Mouse (Mus musculus): ENCODE measurements around the gene Krtap6-1. TPM values are rescaled to one million over a fixed set of nuclear protein-coding genes. Genes with fewer than 3 reads are reported as not detected.

Gene Krtap6-1
- not detected in 2 replicates for polyA plus RNA-seq (2012; rRNA removed; ENCODE audit: low replicate concordance)

DNA sequence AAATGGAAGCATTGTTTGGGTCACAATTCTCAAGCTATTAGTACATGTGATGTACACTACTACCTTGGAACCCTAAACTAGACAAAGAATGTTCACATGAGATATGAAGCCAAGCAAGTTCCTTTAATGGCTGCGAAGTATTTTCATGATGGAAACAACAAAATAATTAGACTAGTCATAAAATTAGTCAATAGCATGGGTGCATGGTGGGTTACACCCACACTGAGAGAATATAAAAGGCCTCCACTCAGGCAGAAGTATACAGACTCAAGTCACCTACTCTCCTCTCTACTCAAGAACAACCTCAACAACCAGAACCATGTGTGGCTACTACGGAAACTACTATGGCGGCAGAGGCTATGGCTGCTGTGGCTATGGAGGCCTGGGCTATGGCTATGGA is at the start of gene Krtap6-1:
Gene Krtap6-1, plus strand, starts transcription at position 301 of the 400 bp plus-strand sequence.

DNA sequence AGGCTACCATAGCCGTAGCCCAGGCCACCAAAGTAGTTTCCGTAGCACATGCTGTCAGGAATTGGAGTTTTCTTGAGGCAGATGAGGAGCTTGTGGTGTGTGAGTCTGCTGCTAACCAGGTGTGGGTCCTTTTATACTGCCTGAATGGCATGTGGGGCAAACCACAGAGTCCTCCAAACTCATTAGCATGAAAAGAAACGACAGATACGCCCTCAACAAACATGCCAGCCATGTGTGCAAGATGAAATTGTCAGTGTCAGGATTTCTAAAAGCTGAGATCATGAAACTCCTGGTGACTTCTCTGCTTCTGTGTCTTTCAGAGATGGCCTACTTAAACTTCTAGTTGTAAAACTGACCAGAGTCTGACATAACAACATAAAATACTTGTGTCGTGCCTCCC is 20.8 kb upstream of the Krtap6-1 start, which contains the start of gene Krtap22-2:
Gene Krtap22-2, minus strand, starts transcription at position 101 of the 400 bp plus-strand sequence.

DNA sequence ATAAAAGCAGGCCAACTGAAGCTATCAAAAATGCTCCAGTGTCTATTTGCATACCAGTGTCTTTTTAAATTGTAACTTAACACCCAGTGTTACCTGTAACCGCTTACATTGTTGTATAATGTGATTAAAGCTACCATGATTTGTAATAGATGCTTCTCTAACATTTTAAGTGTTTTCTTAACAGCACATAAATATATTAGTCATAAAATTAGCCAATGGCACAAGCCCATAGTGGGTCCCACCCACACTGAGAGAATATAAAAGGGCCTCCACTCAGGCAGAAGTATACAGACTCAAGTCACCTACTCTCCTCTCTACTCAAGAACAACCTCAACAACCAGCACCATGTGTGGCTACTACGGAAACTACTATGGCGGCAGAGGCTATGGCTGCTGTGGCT is 16.5 kb upstream of the Krtap6-1 start, which contains the start of gene Gm10229:
Gene Gm10229, plus strand, starts transcription at position 301 of the 400 bp plus-strand sequence.

GRCm38 (mm10) chr16:89041372-89041771 is 9.9 kb downstream of the Krtap6-1 start, which contains the start of gene Gm10228:
Gene Gm10228 (minus strand): TSS chr16:89041472.

GRCm38 (mm10) chr16:89047783-89048182 is 16.3 kb downstream of the Krtap6-1 start, which contains the start of gene Krtap6-5:
Gene Krtap6-5 (minus strand): TSS chr16:89047883.

DNA sequence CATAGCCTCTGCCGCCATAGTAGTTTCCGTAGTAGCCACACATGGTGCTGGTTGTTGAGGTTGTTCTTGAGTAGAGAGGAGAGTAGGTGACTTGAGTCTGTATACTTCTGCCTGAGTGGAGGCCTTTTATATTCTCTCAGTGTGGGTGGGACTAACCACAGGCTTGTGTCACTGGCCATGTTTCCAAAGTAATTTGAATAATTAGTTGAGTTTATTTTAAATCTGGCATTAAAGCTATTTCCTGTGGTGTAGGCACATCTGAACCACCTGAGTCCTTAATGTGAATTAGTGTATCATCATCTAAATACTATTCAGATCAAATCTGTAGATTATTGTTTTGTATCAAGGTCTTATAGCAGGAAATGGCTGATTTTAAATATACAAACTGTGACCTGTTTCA is 32.4 kb downstream of the Krtap6-1 start, which contains the start of gene 1110025L11Rik:
Gene 1110025L11Rik, minus strand, starts transcription at position 101 of the 400 bp plus-strand sequence.

Other genes starting within 250 kb of the Krtap6-1 start
- not detected in 2 replicates for gene Gm20741, start 219.5 kb upstream of the Krtap6-1 start, polyA plus RNA-seq (2012; rRNA removed; ENCODE audit: low replicate concordance)
- gene Krtap15, start 211.5 kb upstream of the Krtap6-1 start, polyA plus RNA-seq (2012; rRNA removed; ENCODE audit: low replicate concordance), result not detected in 2 replicates
- not detected in 2 replicates for gene Krtap14, start 205.6 kb upstream of the Krtap6-1 start, polyA plus RNA-seq (2012; rRNA removed; ENCODE audit: low replicate concordance)
- gene Krtap19-1, start 162.3 kb upstream of the Krtap6-1 start, polyA plus RNA-seq (2012; rRNA removed; ENCODE audit: low replicate concordance), result not detected in 2 replicates
- gene Krtap19-2, start 157.4 kb upstream of the Krtap6-1 start, polyA plus RNA-seq (2012; rRNA removed; ENCODE audit: low replicate concordance), result not detected in 2 replicates
- gene Krtap19-3, start 153.7 kb upstream of the Krtap6-1 start, polyA plus RNA-seq (2012; rRNA removed; ENCODE audit: low replicate concordance), result not detected in 2 replicates
- not detected in 2 replicates for gene Krtap19-4, start 146.6 kb upstream of the Krtap6-1 start, polyA plus RNA-seq (2012; rRNA removed; ENCODE audit: low replicate concordance)
- not detected in 2 replicates for gene Krtap19-5, start 135.2 kb upstream of the Krtap6-1 start, polyA plus RNA-seq (2012; rRNA removed; ENCODE audit: low replicate concordance)
- not detected in 2 replicates for gene Krtap19-9b, start 99.4 kb upstream of the Krtap6-1 start, polyA plus RNA-seq (2012; rRNA removed; ENCODE audit: low replicate concordance)
- gene Krtap16-3, start 68.8 kb upstream of the Krtap6-1 start, polyA plus RNA-seq (2012; rRNA removed; ENCODE audit: low replicate concordance), result not detected in 2 replicates
- not detected in 2 replicates for gene Krtap22-2, start 20.9 kb upstream of the Krtap6-1 start, polyA plus RNA-seq (2012; rRNA removed; ENCODE audit: low replicate concordance)
- gene Gm10229, start 16.4 kb upstream of the Krtap6-1 start, polyA plus RNA-seq (2012; rRNA removed; ENCODE audit: low replicate concordance), result not detected in 2 replicates
- not detected in 2 replicates for gene Gm10228, start 9.8 kb downstream of the Krtap6-1 start, polyA plus RNA-seq (2012; rRNA removed; ENCODE audit: low replicate concordance)
- not detected in 2 replicates for gene Krtap6-5, start 16.2 kb downstream of the Krtap6-1 start, polyA plus RNA-seq (2012; rRNA removed; ENCODE audit: low replicate concordance)
- gene 1110025L11Rik, start 32.3 kb downstream of the Krtap6-1 start, polyA plus RNA-seq (2012; rRNA removed; ENCODE audit: low replicate concordance), result not detected in 2 replicates
- not detected in 2 replicates for gene Krtap6-3, start 52.3 kb downstream of the Krtap6-1 start, polyA plus RNA-seq (2012; rRNA removed; ENCODE audit: low replicate concordance)
- not detected in 2 replicates for gene Gm6358, start 109.2 kb downstream of the Krtap6-1 start, polyA plus RNA-seq (2012; rRNA removed; ENCODE audit: low replicate concordance)
- not detected in 2 replicates for gene Gm10061, start 119.4 kb downstream of the Krtap6-1 start, polyA plus RNA-seq (2012; rRNA removed; ENCODE audit: low replicate concordance)
- gene Gm9789, start 126.3 kb downstream of the Krtap6-1 start, polyA plus RNA-seq (2012; rRNA removed; ENCODE audit: low replicate concordance), result not detected in 2 replicates
- gene Gm7735, start 137.8 kb downstream of the Krtap6-1 start, polyA plus RNA-seq (2012; rRNA removed; ENCODE audit: low replicate concordance), result not detected in 2 replicates
- gene 1110057P08Rik, start 143.0 kb downstream of the Krtap6-1 start, polyA plus RNA-seq (2012; rRNA removed; ENCODE audit: low replicate concordance), result not detected in 2 replicates
- gene Krtap20-2, start 174.2 kb downstream of the Krtap6-1 start, polyA plus RNA-seq (2012; rRNA removed; ENCODE audit: low replicate concordance), result not detected in 2 replicates

Measured in subcutaneous adipose tissue, adult 2 months (tissue).